Mouse (Mus musculus): Measurements from ENCODE around the gene Zbtb37. TPM values are rescaled to one million over a fixed set of nuclear protein-coding genes. Genes with fewer than 3 reads are reported as not detected.

Gene Zbtb37
- total and polyA plus RNA-seq, 2 experiments from 2014 or later, result 8.5 to 35.5 TPM

GRCm38 (mm10) chr1:161039741-161040425 lies 5.2 kb upstream of the Zbtb37 start:
- no peak for TF ChIP-seq CTCF (IDR thresholded peaks at IDR 0.05)
- Histone ChIP-seq H3K4me2 (ENCODE audit: low read depth, low read length, poor library complexity, severe bottlenecking) (no peak overlapping the region), H3K4me3 (ENCODE audit: low read depth, low read length) (no peak overlapping the region), H3K36me3 (ENCODE audit: insufficient read depth, low read length) (peaks cover 20% of the 10 kb centered on the region; the same call in 1 of the 2 replicates), H3K9ac (replicated peaks; ENCODE audit: low read length, poor library complexity, severe bottlenecking) (no peak overlapping the region), H3K9me3 (ENCODE audit: low read length) (no peaks in the 10 kb centered on the region), H3K27ac (ENCODE audit: low read depth, low read length) (peak overlapping the region; percentile 55), H3K4me1 (ENCODE audit: insufficient read depth, low read length) (peaks cover 3% of the 10 kb centered on the region; the same call in 1 of the 2 replicates), H3K27me3 (ENCODE audit: insufficient read depth, low read length) (no peaks in the 10 kb centered on the region)
- WGBS, result 19% methylated on average over 3 of the region's 3 CpGs
- no peak for ATAC-seq (ENCODE audit: low FRiP score)
- peak; percentile 12 for DNase-seq (ENCODE audit: low spot score)

GRCm38 (mm10) chr1:161038968-161039721 lies 4.5 kb upstream of the Zbtb37 start:
- Histone ChIP-seq H3K4me1 (ENCODE audit: insufficient read depth, low read length) (peaks cover 3% of the 10 kb centered on the region; the same call in 1 of the 2 replicates), H3K27ac (ENCODE audit: low read depth, low read length) (no peak overlapping the region), H3K27me3 (ENCODE audit: insufficient read depth, low read length) (no peaks in the 10 kb centered on the region), H3K4me3 (ENCODE audit: low read depth, low read length) (no peak overlapping the region), H3K36me3 (ENCODE audit: insufficient read depth, low read length) (peaks cover 20% of the 10 kb centered on the region; the same call in 1 of the 2 replicates), H3K9ac (replicated peaks; ENCODE audit: low read length, poor library complexity, severe bottlenecking) (no peak overlapping the region), H3K9me3 (ENCODE audit: low read length) (no peaks in the 10 kb centered on the region), H3K4me2 (ENCODE audit: low read depth, low read length, poor library complexity, severe bottlenecking) (no peak overlapping the region)
- ATAC-seq (ENCODE audit: low FRiP score), result no peak
- 12% methylated on average over 3 of the region's 3 CpGs for WGBS
- TF ChIP-seq CTCF (IDR thresholded peaks at IDR 0.05), result no peak
- DNase-seq (ENCODE audit: low spot score), result no peak

- Histone ChIP-seq H3K9me3 (ENCODE audit: low read length) (no peaks in the 10 kb centered on the region), H3K27ac (ENCODE audit: low read depth, low read length) (no peak overlapping the region), H3K4me2 (ENCODE audit: low read depth, low read length, poor library complexity, severe bottlenecking) (peak overlapping the region; percentile 82; the same call in 1 of the 2 replicates), H3K27me3 (ENCODE audit: insufficient read depth, low read length) (no peaks in the 10 kb centered on the region), H3K4me1 (ENCODE audit: insufficient read depth, low read length) (peaks cover 3% of the 10 kb centered on the region; the same call in 1 of the 2 replicates), H3K4me3 (ENCODE audit: low read depth, low read length) (peak overlapping the region; percentile 94), H3K9ac (replicated peaks; ENCODE audit: low read length, poor library complexity, severe bottlenecking) (0 out of 2 replicates have a peak overlapping the region, but pooled peaks have one; percentile 29), H3K36me3 (ENCODE audit: insufficient read depth, low read length) (peaks cover 12% of the 10 kb centered on the region; the same call in 1 of the 2 replicates)
- no peak for ATAC-seq (ENCODE audit: low FRiP score)
- TF ChIP-seq CTCF (IDR thresholded peaks at IDR 0.05), result no peak
- DNase-seq (ENCODE audit: low spot score), result no peak
- WGBS, result 36% methylated on average over 3 of the region's 3 CpGs
Measured at GRCm38 (mm10) chr1:161038004-161038403, 3.4 kb upstream of the Zbtb37 start.

GRCm38 (mm10) chr1:161037599-161037998 lies 3.0 kb upstream of the Zbtb37 start:
- Histone ChIP-seq H3K27ac (ENCODE audit: low read depth, low read length) (no peak overlapping the region), H3K27me3 (ENCODE audit: insufficient read depth, low read length) (no peaks in the 10 kb centered on the region), H3K9me3 (ENCODE audit: low read length) (no peaks in the 10 kb centered on the region), H3K4me3 (ENCODE audit: low read depth, low read length) (peak overlapping the region; percentile 94), H3K4me1 (ENCODE audit: insufficient read depth, low read length) (peaks cover 3% of the 10 kb centered on the region; the same call in 1 of the 2 replicates), H3K4me2 (ENCODE audit: low read depth, low read length, poor library complexity, severe bottlenecking) (peak overlapping the region; percentile 82), H3K9ac (replicated peaks; ENCODE audit: low read length, poor library complexity, severe bottlenecking) (0 out of 2 replicates have a peak overlapping the region, but pooled peaks have one; percentile 29), H3K36me3 (ENCODE audit: insufficient read depth, low read length) (peaks cover 12% of the 10 kb centered on the region; the same call in 1 of the 2 replicates)
- WGBS, result 21% methylated on average over 3 of the region's 3 CpGs
- no peak for TF ChIP-seq CTCF (IDR thresholded peaks at IDR 0.05)
- no peak for ATAC-seq (ENCODE audit: low FRiP score)
- DNase-seq (ENCODE audit: low spot score), result no peak

GRCm38 (mm10) chr1:161037026-161037425 lies 2.4 kb upstream of the Zbtb37 start:
- DNase-seq (ENCODE audit: low spot score), result no peak
- no peaks in the 10 kb centered on the region for H3K9me3 ChIP-seq (ENCODE audit: low read length)
- 0 out of 2 replicates have a peak overlapping the region, but pooled peaks have one; percentile 86 for H3K27ac ChIP-seq (ENCODE audit: low read depth, low read length)
- H3K9ac ChIP-seq (replicated peaks; ENCODE audit: low read length, poor library complexity, severe bottlenecking), result peak overlapping the region; percentile 90
- H3K4me2 ChIP-seq (ENCODE audit: low read depth, low read length, poor library complexity, severe bottlenecking), result peak overlapping the region; percentile 82
- no peak for ATAC-seq (ENCODE audit: low FRiP score)
- peaks cover 3% of the 10 kb centered on the region; the same call in 1 of the 2 replicates for H3K4me1 ChIP-seq (ENCODE audit: insufficient read depth, low read length)
- TF ChIP-seq CTCF (IDR thresholded peaks at IDR 0.05), result no peak
- H3K4me3 ChIP-seq (ENCODE audit: low read depth, low read length), result peak overlapping the region; percentile 94
- no peaks in the 10 kb centered on the region for H3K27me3 ChIP-seq (ENCODE audit: insufficient read depth, low read length)
- 4% methylated on average over 1 of the region's 1 CpGs for WGBS
- peaks cover 17% of the 10 kb centered on the region; the same call in 1 of the 2 replicates for H3K36me3 ChIP-seq (ENCODE audit: insufficient read depth, low read length)

All from midbrain, postnatal 0 days (tissue).